Mouse (Mus musculus) forebrain, embryonic 15.5 days (tissue): Measurements from ENCODE around the gene Lypd6. TPM values are rescaled to one million over a fixed set of nuclear protein-coding genes. Genes with fewer than 3 reads are reported as not detected.

Source experiments
- ATAC-seq: fragments of 200-750 bp; cut with Nextera tagmentation; replicated peaks from 2 replicates; pipeline ENCODE4 v1.8.0; 2017; ENCODE audit warnings: mild to moderate bottlenecking, moderate TSS enrichment, moderate library complexity
- H3K27ac ChIP-seq: fragments of 300-500 bp; sonication (generic); replicated peaks from 2 replicates; pipeline ENCODE4 v1.5.1; 2015; ENCODE audit warnings: mild to moderate bottlenecking, inconsistent platforms
- H3K27me3 ChIP-seq: fragments of 300-500 bp; sonication (generic); 2 replicates; pipeline ENCODE4 v1.6.1; 2015; ENCODE audit warnings: inconsistent platforms
- H3K36me3 ChIP-seq: fragments of 300-500 bp; sonication (generic); 2 replicates; pipeline ENCODE4 v1.6.1; 2015; ENCODE audit warnings: mild to moderate bottlenecking, inconsistent platforms
- H3K4me1 ChIP-seq: fragments of 300-500 bp; sonication (generic); 2 replicates; pipeline ENCODE4 v1.6.1; 2015; ENCODE audit warnings: inconsistent platforms
- H3K4me2 ChIP-seq: fragments of 300-500 bp; sonication (generic); replicated peaks from 2 replicates; pipeline ENCODE4 v1.6.1; 2015; ENCODE audit warnings: mild to moderate bottlenecking, inconsistent platforms
- H3K4me3 ChIP-seq: fragments of 300-500 bp; sonication (generic); 2 replicates; pipeline ENCODE4 v1.5.1; 2015; ENCODE audit warnings: mild to moderate bottlenecking, inconsistent platforms
- H3K9ac ChIP-seq: fragments of 300-500 bp; sonication (generic); replicated peaks from 2 replicates; pipeline ENCODE4 v1.6.1; 2015; ENCODE audit warnings: mild to moderate bottlenecking, inconsistent platforms
- H3K9me3 ChIP-seq: fragments of 300-500 bp; sonication (generic); 2 replicates; pipeline ENCODE4 v1.6.1; 2016; ENCODE audit warnings: inconsistent platforms
- WGBS: fragments of 180-500 bp; shearing (Covaris S2); methylation state at CpG from one replicate; pipeline ENCODE4 v1.1.7; 2015; ENCODE audit warnings: mixed read lengths; 5-methylcytosine and 5-hydroxymethylcytosine counted together
- polyA plus RNA-seq: library from polyadenylated mRNA; unstranded; fragments of >200 nt; fragmentation: Nextera tagmentation; extraction: Ambion mirVana; gene quantifications from 2 replicates; pipeline ENCODE4 v1.2.1, GENCODE M21; 2015

Gene Lypd6
- polyA plus RNA-seq, result 12.7 and 14.6 TPM in 2 replicates

GRCm38 (mm10) chr2:50066246-50066967 lies at the start of gene Lypd6:
TSS of gene Lypd6 (plus strand) at chr2:50066429.
- Histone ChIP-seq H3K9me3 (no peaks in the 10 kb centered on the region), H3K27ac (peak within 1 kb of the TSS; percentile 38), H3K9ac (peak within 1 kb of the TSS; percentile 60), H3K36me3 (no peaks in the 10 kb centered on the region), H3K27me3 (no peaks in the 10 kb centered on the region), H3K4me1 (peaks cover 29% of the 10 kb centered on the region), H3K4me2 (peak within 1 kb of the TSS; percentile 98), H3K4me3 (peak within 1 kb of the TSS; percentile 87)
- peak; percentile 95 for ATAC-seq
- whole genome bisulfite sequencing, result under 1% methylated on average over 75 of the region's 76 CpGs

- WGBS, result 90% methylated on average over 1 of the region's 1 CpGs
- ATAC-seq, result no peak
- no peaks in the 10 kb centered on the region for H3K4me1 ChIP-seq
- no peak overlapping the region for H3K9ac ChIP-seq
- no peaks in the 10 kb centered on the region for H3K27me3 ChIP-seq
- no peak overlapping the region for H3K4me2 ChIP-seq
- no peaks in the 10 kb centered on the region for H3K9me3 ChIP-seq
- H3K27ac ChIP-seq, result no peak overlapping the region
- no peak overlapping the region for H3K4me3 ChIP-seq
- H3K36me3 ChIP-seq, result no peaks in the 10 kb centered on the region
Observed at GRCm38 (mm10) chr2:50019477-50019876, 46.8 kb upstream of the Lypd6 start.

DNA sequence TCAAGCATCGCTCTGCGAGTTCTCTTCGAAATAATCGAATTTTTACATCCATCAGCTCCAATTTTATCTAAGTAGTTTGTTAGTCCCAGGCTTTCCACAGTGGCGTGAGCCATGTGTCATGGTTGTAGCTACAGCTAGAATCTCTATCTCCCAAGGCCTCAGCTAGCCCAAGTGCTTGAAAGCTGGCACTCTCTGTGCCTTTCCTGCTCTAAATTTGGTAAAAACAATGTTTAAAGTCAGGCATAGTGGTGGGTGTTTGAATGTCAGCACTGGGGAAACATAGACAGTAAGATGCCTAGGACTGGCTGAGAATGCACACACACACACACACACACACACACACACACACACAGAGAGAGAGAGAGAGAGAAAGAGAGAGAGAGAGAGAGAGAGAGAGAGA lies 40.7 kb upstream of the Lypd6 start:
- H3K27me3 ChIP-seq, result no peaks in the 10 kb centered on the region
- 91% methylated on average over 5 of the region's 5 CpGs for WGBS
- no peak overlapping the region for H3K9ac ChIP-seq
- no peaks in the 10 kb centered on the region for H3K9me3 ChIP-seq
- no peak overlapping the region for H3K4me2 ChIP-seq
- no peak overlapping the region for H3K4me3 ChIP-seq
- 0 out of 2 replicates have a peak, but pooled peaks cover 3% of the 10 kb centered on the region for H3K4me1 ChIP-seq
- no peak for ATAC-seq
- H3K27ac ChIP-seq, result no peak overlapping the region
- H3K36me3 ChIP-seq, result no peaks in the 10 kb centered on the region

GRCm38 (mm10) chr2:50028930-50029329 lies 37.3 kb upstream of the Lypd6 start:
- H3K9me3 ChIP-seq, result no peaks in the 10 kb centered on the region
- ATAC-seq, result no peak
- H3K4me2 ChIP-seq, result no peak overlapping the region
- H3K27me3 ChIP-seq, result no peaks in the 10 kb centered on the region
- H3K4me3 ChIP-seq, result no peak overlapping the region
- H3K4me1 ChIP-seq, result 0 out of 2 replicates have a peak, but pooled peaks cover 3% of the 10 kb centered on the region
- no peak overlapping the region for H3K27ac ChIP-seq
- 71% methylated on average over 8 of the region's 8 CpGs for WGBS
- H3K9ac ChIP-seq, result no peak overlapping the region
- H3K36me3 ChIP-seq, result no peaks in the 10 kb centered on the region

DNA sequence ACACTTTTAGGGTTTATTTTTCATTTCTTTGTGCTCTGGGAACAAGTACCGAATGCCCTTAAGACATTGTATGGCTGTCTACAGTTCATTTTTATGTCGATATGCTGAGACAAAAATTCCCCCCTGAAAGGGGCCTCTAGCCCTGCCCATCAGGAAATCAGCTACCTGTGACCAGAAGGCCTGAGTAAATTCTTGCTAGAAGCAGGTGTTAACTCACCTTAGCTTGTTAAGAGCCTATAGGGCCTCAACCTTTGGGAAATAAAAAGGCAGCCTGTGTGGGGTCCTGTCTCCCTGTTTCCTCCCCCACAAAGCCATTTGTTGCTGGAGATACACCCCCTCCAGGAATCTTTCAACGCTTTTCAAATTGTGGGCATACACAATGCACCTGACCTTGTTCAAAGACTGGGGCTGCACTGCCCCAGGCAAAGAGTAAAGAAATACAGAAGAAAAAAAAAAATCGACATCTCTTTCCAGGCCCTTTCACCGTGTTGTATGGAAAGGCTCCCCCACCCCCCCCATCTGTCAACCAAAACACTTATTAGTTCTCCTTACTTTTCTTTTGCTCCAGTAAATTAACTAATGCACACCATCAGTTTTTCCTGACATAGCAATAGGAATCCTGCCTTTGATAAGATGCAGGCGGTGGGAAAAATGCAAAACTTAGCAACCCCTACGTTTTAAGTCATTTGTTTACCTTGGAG lies 21.9 kb upstream of the Lypd6 start:
- Histone ChIP-seq H3K4me1 (peaks cover 21% of the 10 kb centered on the region), H3K4me3 (no peak overlapping the region), H3K9me3 (no peaks in the 10 kb centered on the region), H3K36me3 (no peaks in the 10 kb centered on the region), H3K27me3 (no peaks in the 10 kb centered on the region), H3K9ac (no peak overlapping the region), H3K4me2 (no peak overlapping the region), H3K27ac (peak overlapping the region; percentile 66)
- peak; percentile 80 for ATAC-seq
- 18% methylated on average over 7 of the region's 7 CpGs for WGBS

DNA sequence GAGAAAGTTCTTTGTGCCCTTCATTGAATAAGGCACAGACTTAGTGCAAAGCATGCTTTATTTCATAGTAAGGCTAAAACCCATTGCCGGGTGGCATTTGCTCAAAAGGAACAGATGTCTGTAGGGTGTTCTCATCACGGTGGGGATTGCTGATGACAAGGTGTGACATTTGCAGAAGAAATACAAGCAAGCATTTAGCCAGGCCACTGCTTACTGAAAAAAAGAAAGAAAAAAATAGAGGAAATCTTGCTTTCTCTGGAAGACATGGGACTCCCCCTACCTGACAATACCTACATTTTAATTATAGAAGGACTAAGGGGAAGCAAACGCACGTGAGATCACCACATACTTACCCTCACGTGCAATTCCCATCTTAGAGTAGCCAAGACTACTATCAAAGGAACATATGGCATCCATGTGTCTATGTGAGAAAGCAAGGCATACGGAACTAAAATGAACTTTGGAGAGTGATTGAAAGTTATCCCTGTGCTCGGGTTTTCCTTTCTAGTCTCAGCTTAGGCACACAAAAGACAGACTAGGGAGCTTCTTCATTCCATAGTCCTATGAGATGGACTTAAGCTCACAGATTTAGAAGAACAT lies 21.3 kb upstream of the Lypd6 start:
- no peaks in the 10 kb centered on the region for H3K27me3 ChIP-seq
- peak; percentile 94 for ATAC-seq
- H3K4me2 ChIP-seq, result no peak overlapping the region
- WGBS, result 23% methylated on average over 7 of the region's 7 CpGs
- peaks cover 21% of the 10 kb centered on the region for H3K4me1 ChIP-seq
- no peak overlapping the region for H3K4me3 ChIP-seq
- no peaks in the 10 kb centered on the region for H3K36me3 ChIP-seq
- H3K9ac ChIP-seq, result no peak overlapping the region
- no peaks in the 10 kb centered on the region for H3K9me3 ChIP-seq
- peak overlapping the region; percentile 66 for H3K27ac ChIP-seq

DNA sequence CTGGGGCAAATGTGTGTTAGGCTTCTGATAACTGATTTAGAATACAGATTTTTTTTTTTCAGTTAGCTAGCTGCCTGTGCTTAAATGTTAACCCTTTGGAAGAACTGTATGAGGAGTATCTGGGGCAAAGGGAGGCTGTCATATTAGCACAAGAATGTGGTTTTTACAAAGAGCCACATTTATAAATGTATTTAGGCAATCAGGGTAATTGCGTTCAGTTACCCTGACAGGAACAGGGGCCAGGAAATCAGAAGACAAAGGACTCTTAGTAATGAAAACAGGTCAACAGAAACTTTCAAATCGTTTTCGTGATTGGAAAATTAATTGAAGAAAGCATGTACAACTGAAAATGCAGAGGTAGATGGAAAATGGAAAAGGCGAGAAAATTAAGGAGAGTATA lies 20.4 kb upstream of the Lypd6 start:
- peak overlapping the region; percentile 66 for H3K27ac ChIP-seq
- H3K27me3 ChIP-seq, result no peaks in the 10 kb centered on the region
- H3K4me3 ChIP-seq, result no peak overlapping the region
- H3K4me1 ChIP-seq, result peaks cover 21% of the 10 kb centered on the region
- H3K9ac ChIP-seq, result no peak overlapping the region
- H3K36me3 ChIP-seq, result no peaks in the 10 kb centered on the region
- H3K9me3 ChIP-seq, result no peaks in the 10 kb centered on the region
- 44% methylated on average over 4 of the region's 4 CpGs for WGBS
- no peak for ATAC-seq
- no peak overlapping the region for H3K4me2 ChIP-seq

GRCm38 (mm10) chr2:50048442-50048841 lies 17.8 kb upstream of the Lypd6 start:
- Histone ChIP-seq H3K4me2 (no peak overlapping the region), H3K27me3 (no peaks in the 10 kb centered on the region), H3K4me3 (no peak overlapping the region), H3K9ac (no peak overlapping the region), H3K27ac (no peak overlapping the region), H3K4me1 (peaks cover 21% of the 10 kb centered on the region), H3K9me3 (no peaks in the 10 kb centered on the region), H3K36me3 (no peaks in the 10 kb centered on the region)
- no peak for ATAC-seq

- Histone ChIP-seq H3K4me2 (no peak overlapping the region), H3K4me1 (no peaks in the 10 kb centered on the region), H3K36me3 (no peaks in the 10 kb centered on the region), H3K9me3 (no peaks in the 10 kb centered on the region), H3K9ac (no peak overlapping the region), H3K4me3 (no peak overlapping the region), H3K27me3 (no peaks in the 10 kb centered on the region), H3K27ac (no peak overlapping the region)
- ATAC-seq, result no peak
- 88% methylated on average over 1 of the region's 1 CpGs for WGBS
Observed at GRCm38 (mm10) chr2:50053893-50054292, 12.3 kb upstream of the Lypd6 start.

DNA sequence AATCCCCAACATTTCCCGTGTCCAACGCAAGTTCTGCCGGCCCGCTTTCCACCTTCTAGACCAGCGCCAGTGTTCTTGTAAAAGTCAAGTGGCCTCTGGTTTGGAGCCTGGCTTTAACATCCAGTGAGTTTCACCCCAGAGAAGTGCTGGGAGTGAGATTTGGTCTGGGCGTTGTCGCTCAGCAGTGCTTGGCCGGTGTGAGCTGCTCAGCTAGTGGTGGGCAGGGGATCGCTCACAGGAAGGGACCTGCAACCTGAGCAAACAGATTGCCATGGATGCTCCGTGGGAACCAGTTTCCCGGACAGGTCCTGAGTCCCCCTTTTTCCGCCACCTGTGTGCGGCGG lies 355 bp upstream of the Lypd6 start:
- H3K9me3 ChIP-seq, result no peaks in the 10 kb centered on the region
- ATAC-seq, result peak; percentile 59; the same call in 1 of the 2 replicates
- H3K4me3 ChIP-seq, result peak overlapping the region; percentile 87
- H3K27ac ChIP-seq, result 0 out of 2 replicates have a peak overlapping the region, but pooled peaks have one; percentile 23
- H3K9ac ChIP-seq, result peak overlapping the region; percentile 60; the same call in 1 of the 2 replicates
- H3K4me2 ChIP-seq, result peak overlapping the region; percentile 98
- WGBS, result 1% methylated on average over 14 of the region's 14 CpGs
- peaks cover 29% of the 10 kb centered on the region for H3K4me1 ChIP-seq
- no peaks in the 10 kb centered on the region for H3K36me3 ChIP-seq
- H3K27me3 ChIP-seq, result no peaks in the 10 kb centered on the region

DNA sequence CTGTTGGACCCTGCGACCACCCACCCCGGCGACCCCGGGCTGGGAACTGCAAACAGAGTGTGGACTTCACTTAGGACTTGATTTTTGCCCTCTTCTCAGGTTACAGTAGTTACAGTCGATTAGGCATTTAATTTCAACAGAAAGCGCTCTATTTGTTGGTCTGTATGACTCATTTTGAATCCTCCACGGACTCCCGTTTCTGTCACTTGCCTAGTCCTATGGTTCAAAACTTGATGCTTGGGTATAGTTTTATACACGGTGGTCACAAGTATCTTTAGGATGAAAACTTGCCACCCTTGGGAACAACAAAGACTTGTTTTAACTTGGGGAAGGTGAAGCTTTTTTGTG lies 713 bp downstream of the Lypd6 start:
- peak overlapping the region; percentile 98 for H3K4me2 ChIP-seq
- H3K27me3 ChIP-seq, result no peaks in the 10 kb centered on the region
- no peak for ATAC-seq
- H3K9ac ChIP-seq, result peak overlapping the region; percentile 60
- peak overlapping the region; percentile 87 for H3K4me3 ChIP-seq
- H3K36me3 ChIP-seq, result no peaks in the 10 kb centered on the region
- H3K27ac ChIP-seq, result peak overlapping the region; percentile 38; the same call in 1 of the 2 replicates
- under 1% methylated on average over 9 of the region's 9 CpGs for WGBS
- no peaks in the 10 kb centered on the region for H3K9me3 ChIP-seq
- peaks cover 29% of the 10 kb centered on the region for H3K4me1 ChIP-seq

DNA sequence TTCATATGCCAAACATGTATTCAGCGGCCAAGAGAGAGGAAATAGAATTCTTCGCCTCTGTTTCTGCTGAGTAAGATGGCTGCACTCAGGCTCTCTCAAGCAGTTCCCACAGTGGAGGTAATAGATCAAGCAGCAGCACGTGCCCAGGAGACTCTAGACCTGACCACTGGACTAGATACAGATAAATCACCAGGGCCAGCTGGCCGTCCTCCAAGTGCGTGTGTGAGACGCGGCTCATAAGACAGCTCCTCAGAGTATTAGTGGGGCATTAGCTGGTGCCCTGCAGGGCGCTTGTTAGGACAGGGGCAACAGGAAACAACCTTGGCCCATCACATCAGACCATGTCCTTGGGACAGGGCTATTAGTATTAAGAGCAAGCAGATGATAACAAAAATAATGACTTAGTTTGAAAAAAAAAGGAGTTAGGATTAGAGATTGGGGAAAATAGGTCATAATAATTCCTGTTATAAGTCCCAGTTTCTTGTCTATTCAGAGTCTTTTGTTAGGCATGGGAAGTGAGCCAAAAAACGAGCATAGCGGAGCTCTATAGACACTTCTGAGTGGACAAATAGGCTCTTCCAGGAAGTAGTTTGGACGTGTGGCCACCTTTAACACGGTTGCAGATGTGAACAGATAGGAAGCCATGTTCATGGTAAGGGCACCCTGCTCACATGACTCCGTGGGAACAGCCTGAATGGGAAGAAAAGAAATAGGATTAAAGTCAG lies 3.5 kb downstream of the Lypd6 start:
- Histone ChIP-seq H3K9ac (no peak overlapping the region), H3K27me3 (no peaks in the 10 kb centered on the region), H3K4me1 (peaks cover 29% of the 10 kb centered on the region), H3K36me3 (no peaks in the 10 kb centered on the region), H3K4me2 (no peak overlapping the region), H3K9me3 (no peaks in the 10 kb centered on the region), H3K27ac (no peak overlapping the region), H3K4me3 (no peak overlapping the region)
- no peak for ATAC-seq
- 54% methylated on average over 13 of the region's 13 CpGs for WGBS
